Mouse (Mus musculus) heart, postnatal 10 days (tissue): ENCODE measurements around the gene Ssh1. TPM values are rescaled to one million over a fixed set of nuclear protein-coding genes. Genes with fewer than 3 reads are reported as not detected.
A peak's percentile ranks its signal among the peaks of the same experiment; 100 is the strongest.

Experiments used
- DNase-seq, 2 experiments: peaks; one replicate each; pipeline ENCODE4 v3.0.0; 2021
- intact Hi-C: fragments of 180-260 bp; cut with DNase I; formaldehyde crosslinking; loops from one replicate; pipeline ENCODE4 v1.15.1; 2025
- total RNA-seq, 2 experiments: library from RNA; stranded (reverse); gene quantifications; 2 replicates each; pipeline ENCODE4 v1.2.3; 2021

Ssh1 gene
- total RNA-seq, 2 experiments from 2014 or later: 18.6 to 20.3 TPM

DNA sequence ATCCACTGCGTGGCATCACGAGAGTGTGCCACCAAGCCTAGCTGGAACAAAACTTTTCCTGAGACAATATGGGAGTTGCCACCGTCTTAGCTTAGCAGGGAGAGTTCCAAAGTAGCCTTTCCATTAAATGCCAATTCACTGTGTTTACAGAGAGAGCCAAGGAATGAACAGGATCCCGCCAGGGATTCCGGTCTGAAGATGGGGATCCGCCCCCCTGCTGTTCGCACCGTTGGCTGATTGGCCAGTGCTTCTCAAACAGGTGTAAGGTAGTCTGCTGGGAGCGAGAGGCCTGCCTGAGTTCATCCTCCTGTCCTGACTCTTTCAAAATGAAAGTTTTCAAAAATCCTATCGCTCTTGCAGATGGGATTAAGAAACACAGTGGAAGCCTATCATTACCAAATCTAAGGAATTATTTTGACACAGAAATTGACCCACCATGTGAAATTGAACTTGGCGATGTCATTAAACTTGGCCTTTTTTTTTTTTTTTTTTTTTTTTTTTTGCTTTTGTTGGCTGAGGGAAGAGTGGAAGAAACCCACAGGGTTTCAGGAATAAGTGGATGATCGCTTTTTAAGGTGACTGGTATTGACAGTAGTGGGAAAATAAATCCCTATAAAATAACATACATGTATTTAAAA, 54.3 kb downstream of the Ssh1 start:
- intact Hi-C loops: loop anchor here (5.0 kb wide), 1 partner anchor 167 kb away; the partner anchor contains the start of genes Iscu and Sart3
- DNase-seq: no peak

DNA sequence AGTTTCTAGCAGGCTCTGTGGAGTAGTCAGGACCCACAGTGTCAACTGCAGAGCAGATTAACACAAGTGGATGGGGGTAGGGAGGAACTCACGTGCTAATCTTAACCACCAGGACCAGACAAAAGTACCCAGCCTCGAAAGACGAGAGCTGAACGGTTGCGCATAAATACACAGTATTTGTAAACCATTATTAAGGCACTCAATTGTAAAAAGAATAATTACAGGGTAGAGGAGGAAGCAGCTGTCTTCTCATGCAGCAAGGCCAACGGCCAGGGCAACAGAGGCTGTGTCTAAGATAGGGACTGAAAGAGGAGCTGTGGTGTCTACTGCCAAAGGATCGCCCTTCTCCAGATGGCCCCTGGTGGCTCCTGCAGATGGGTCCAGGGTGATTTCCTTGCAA, 56.0 kb downstream of the Ssh1 start:
- intact Hi-C loops: loop anchor here (2.0 to 5.0 kb wide), 2 partner anchors 15 to 165 kb away; partner anchors contain the start of genes Iscu and Sart3
- no peak for DNase-seq

- intact Hi-C loops: loop anchor here (5.0 kb wide), 1 partner anchor 77 kb away; no protein-coding TSS in a partner anchor
Observed at GRCm38 (mm10) chr5:113933889-113934288, 59.8 kb downstream of the Ssh1 start.

DNA sequence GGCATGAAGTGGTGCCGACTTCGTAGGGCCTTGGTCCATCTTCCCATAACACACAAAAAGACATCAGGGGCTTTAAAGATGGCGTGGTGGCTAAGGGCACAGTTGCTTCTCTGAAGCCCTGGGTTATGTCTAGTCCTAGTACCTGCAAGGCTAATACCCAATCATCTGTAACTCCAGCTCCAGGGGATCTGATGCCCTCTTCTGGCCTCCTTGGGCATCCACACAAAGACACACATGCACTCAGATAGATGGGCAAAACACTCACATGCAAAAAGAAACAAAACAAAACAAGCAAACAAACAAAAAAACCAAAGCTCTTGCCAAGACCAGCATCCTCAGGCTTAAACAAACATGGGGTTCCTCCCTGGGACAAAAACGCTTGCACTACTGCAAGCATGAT, 60.2 kb downstream of the Ssh1 start:
- no peak for DNase-seq
- intact Hi-C loops: loop anchor here (5.0 kb wide), 1 partner anchor 76 kb away; no protein-coding TSS in a partner anchor

More at GRCm38 (mm10) chr5:113933889-113934288, 59.8 kb downstream of the Ssh1 start:
- no peak for DNase-seq

- no peak for DNase-seq
- intact Hi-C loops: loop anchor here (5.0 kb wide), 1 partner anchor 75 kb away; no protein-coding TSS in a partner anchor
Observed at GRCm38 (mm10) chr5:113932310-113932709, 61.4 kb downstream of the Ssh1 start.

DNA sequence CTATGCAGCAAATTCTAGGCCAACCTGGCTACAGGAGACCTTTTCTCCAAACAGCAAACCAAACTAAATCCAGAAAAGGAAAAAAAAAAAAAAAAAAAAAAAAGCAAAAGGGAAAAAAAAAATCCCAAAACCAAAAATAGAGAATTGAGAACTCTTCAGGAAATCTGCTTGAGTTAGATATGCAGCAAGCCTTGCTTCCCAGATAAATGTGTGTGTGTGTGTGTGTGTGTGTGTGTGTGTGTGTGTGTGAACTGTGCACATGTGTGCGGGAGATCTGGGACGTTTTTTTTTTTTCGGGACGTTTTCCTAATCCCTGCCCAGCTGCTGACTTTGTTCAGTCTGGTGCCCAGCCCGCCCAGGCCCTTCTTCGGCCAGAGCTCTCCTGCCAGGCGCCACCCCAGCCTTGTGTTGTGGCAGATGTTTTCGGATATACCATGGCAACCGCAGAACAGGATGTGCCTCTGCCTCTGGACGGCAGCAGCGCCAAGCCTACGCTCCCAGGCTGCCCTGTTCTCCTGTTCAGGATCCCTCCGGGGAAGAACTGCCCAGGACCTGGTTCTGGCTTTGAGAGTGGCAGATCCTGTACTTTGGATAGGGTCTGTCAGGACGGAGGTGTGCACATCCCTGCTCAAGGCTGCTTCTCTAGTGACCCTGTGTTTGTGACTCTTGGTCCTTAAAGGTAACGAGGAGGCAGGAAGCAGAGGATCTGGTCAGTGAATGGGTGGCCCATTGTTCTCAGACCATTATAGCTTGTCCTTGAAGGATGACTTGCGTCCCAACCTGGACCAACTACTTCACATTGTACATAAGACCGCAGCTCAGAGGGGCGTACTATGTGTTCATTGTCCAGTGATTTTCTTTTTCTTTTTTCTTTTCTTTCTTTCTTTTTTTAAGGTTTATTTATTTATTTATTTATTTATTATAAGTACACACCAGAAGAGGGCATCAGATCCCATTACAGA, 62.8 kb downstream of the Ssh1 start:
- peak; percentile 82 to 86 for DNase-seq
- intact Hi-C loops: loop anchor here (1.0 to 5.0 kb wide), 2 partner anchors 22 to 74 kb away; no protein-coding TSS in a partner anchor

DNA sequence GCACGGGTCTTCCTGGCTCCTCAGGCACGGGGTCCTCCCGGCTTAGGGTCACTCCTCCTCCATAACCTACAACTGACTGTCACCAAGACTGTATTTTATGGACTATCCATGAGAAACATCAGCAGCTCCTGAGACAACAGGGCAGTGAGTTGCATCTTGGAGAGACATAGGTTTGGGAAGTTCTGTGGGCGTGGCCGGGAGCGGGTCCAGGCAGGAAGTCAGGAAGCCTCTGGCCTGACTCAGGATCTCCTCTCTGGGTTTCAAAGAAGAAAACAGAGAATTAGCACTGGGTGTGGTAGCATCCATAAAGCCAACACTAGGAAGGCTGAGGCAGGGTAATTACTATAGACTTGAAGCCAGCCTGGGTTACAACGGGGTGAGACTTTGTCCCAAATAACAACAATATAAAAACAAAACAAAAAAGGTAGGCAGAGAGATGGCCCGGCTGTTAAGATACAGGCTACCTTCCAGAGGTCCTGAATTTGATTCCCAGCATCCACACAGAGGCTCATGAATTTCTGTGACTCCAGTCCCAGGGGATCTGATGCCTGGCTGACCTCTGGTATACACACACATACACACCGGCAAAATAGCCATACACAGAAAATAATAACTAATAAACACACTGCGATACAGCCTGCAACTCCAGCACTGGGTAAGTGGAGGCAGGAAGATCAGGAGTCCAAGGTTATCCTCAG, 63.6 kb downstream of the Ssh1 start:
- intact Hi-C loops: loop anchor here (1.0 to 5.0 kb wide), 2 partner anchors 21 to 73 kb away; no protein-coding TSS in a partner anchor

DNA sequence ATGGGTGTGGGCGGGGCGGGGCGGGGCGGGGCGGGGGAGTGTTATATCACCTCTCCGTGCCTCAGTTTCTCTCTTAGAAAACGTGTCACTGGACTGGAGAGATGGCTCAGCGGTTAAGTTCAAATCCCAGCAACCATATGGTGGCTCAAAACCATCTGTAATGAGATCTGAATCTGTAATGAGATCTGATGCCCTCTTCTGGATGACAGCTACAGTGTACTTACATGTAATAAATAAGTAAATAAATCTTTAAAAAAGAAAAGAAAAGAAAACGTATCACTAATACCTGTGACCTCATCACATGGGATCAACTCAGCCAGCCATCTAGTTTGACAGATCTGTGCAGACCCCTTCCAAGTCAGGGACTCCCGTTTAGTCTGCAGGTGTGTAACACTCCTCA, 64.2 kb downstream of the Ssh1 start:
- no peak for DNase-seq
- intact Hi-C loops: no loop called here

More for the DNA sequence above, 63.6 kb downstream of the Ssh1 start:
- peak; percentile 48 to 62 for DNase-seq

- intact Hi-C loops: no loop called here
- DNase-seq: no peak
Observed at GRCm38 (mm10) chr5:113924608-113925007, 69.1 kb downstream of the Ssh1 start.

GRCm38 (mm10) chr5:113921310-113922166, 72.2 kb downstream of the Ssh1 start:
- DNase-seq: no peak
- intact Hi-C loops: no loop called here

DNA sequence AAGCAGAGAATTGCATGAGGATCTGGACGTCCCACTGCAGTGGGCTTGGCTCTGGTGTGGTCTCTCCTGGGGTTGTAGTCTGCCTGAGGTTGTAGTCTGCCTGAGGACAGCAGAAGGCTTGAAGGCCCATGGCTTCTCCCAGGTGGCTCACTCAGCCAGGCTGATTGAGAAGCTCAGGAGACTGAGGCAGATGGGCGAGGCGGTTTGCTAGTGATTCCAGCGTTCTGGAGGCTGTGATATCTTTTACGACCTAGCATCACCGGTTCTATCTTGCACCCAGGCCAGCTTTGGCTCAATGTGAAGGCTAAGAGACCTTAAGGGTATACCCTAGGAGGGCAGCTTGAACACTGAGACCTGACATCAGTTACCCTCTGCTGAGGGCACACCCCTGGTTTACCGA, 74.6 kb downstream of the Ssh1 start:
- intact Hi-C loops: no loop called here
- no peak for DNase-seq

DNA sequence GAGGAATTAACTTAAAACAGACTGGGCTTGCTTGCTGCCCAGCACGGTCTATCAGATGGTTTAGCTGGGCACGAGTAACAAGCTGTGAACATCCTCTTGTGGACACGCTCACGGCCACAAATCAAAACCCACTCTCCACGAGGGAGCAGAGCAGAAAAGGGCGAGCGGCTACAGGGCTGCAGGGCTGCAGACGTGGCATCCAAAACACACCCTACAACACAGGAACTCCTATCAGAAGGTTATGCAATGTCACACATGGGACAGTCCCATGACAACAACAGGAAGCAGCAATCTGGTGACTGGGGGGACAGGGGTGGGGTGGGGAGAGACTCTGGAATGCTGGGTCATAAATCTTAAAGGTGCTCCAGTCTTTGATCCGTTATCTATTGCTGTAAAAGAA, 75.0 kb downstream of the Ssh1 start:
- peak; percentile 67 to 71 for DNase-seq
- intact Hi-C loops: no loop called here

DNA sequence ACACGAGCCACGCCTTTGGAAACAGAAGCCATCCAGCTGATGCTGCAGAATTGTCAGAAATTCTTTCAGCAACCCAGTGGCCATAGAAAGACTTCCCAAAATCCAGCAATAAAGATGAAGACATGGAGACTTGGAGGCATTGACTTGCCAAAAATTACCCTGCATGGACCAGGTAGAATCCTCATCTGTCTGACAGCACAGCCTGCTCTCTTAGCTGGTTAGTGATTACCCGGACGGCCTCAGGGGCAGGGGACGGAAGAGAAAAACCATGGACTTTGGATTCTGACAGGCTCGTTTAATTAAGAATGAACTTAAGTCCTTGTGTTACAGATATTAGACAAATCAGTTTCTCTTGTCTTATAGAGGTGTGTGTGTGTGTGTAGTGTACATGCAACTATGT, 83.0 kb downstream of the Ssh1 start:
- intact Hi-C loops: no loop called here

GRCm38 (mm10) chr5:113910065-113910701, 83.5 kb downstream of the Ssh1 start:
- no peak for DNase-seq
- intact Hi-C loops: no loop called here

More for the DNA sequence above, 83.0 kb downstream of the Ssh1 start:
- DNase-seq: no peak

DNA sequence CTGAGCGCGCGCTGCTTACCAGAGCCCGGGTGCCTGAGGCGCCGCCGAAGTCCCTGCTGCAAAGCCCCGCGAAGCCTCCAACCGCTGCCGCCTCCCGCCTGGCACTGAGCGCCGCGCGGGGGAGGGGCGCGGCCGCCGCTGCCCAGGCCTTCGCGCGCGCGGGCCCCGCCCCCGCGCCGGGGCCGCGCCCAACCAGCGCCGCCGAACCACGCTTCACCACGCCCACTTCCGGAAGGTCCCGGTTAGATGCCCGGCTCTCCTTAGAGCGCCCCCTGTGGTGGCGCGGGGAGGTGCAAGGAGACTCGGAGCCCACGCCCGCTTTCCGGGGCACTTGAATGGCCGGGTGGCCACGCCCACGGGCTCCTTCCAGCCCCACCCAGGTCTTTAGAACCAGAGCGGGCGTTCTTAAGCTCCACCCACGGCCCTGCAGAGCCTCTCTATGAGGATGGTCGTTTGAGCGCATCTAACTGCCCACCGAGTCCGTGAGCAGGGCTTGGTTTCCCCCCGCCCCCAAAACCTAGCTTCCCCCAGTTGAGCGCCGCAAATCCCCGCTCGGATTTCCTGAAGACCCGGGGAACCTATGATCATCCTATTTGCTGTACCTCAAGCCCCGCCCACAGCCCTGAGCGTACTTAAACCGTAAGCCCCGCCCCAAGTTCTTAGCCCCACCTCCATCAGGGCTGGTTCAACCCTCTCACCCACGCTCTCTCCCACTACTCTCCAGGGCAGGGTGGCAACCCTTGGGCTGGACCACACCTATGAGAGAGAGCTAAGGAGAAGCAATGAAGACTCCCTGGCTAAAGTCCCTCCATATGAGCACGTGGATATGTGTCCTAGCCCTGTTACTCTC, 84.9 kb downstream of the Ssh1 start, which contains the start of gene Coro1c:
Coro1c (minus strand) TSS at position 167 of the 850 bp plus-strand sequence.
- peak; percentile 99 to 100 for DNase-seq
- intact Hi-C loops: loop anchor here (1.0 to 5.0 kb wide), 3 partner anchors 21 to 54 kb away; no protein-coding TSS in a partner anchor

DNA sequence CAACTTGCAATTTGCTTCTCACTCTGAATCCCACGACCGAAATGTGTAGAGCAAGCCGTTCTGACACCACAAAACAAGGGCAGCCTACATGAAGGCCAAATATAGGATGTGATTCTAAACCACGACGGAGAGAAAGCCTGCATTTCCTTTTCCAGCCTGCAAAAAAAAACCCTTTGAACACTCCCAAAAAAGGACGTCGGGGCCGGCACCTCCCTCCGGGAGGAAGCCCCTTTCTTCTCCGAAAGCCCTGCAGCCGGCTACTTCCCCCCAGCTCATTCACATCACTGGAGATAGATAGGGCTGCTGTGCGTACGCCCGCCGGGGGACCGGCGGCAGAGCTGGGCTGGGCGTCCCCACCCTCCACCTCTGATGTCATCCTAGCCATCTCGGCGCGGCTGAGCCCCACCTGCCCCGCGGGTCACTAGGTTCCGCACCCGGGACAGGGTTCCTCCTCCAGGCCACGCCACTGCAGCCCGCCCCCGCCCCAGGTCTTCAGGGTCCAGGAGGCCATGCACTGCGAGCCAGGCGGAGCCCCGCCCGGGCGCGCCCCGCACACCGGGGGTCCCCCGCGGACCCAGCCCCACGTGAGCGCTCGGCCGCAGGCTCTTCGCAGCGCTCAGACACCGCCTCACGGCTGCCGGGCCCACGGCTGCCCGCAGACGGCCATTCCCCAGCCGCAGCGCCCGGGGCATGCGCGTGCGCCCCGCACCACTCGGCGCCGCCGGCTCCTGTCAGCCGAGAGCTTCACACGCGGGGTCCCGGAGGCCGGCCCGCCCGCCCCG, 85.7 kb downstream of the Ssh1 start:
- peak; percentile 74 to 80 for DNase-seq
- intact Hi-C loops: loop anchor here (2.0 to 5.0 kb wide), 3 partner anchors 17 to 53 kb away; no protein-coding TSS in a partner anchor
